Comparison of ENCODE assay signal across 8 mouse cellular contexts in the genomic region with DNA sequence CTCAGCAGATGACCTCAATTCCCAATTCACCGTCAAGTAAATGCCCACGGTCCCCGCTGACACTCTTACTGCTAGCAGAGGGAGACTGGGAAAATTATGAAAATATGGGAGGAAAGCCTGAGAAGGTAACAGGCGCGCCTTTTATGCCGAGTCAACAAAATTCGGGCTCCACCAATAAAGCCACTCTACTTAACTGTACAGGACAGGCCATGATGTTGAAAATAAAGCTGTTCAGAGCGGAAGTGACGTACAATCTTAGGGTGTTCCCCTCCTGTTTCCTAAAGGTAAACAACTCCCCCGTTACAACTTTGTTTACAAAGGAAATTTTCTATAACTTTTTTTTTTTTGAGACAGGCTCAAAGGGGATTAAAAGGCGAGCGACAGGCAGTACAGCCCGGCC. TPM values are rescaled to one million over a fixed set of nuclear protein-coding genes. Genes with fewer than 3 reads are reported as not detected.
DNase-seq lines count a peak whose midpoint lies in the region; ATAC-seq and TF ChIP-seq lines count a peak whose summit lies in the region.

No protein-coding gene starts in this region.

- H3K9ac ChIP-seq in forebrain, embryonic 14.5 days (ENCODE audit: low read length), result peak overlapping the region; percentile 99
- H3K9ac ChIP-seq in intestine, embryonic 14.5 days (ENCODE audit: low read length), result peak overlapping the region; percentile 100
- peak overlapping the region; percentile 100 for H3K9ac ChIP-seq in liver, postnatal 0 days (replicated peaks)
- H3K9ac ChIP-seq in neural tube, embryonic 15.5 days (replicated peaks), result peak overlapping the region; percentile 100

- no peak for TF ChIP-seq CTCF in liver, postnatal 0 days (IDR thresholded peaks at IDR 0.05; ENCODE audit: low read depth)

- H3K9me3 ChIP-seq in forebrain, embryonic 14.5 days (replicated peaks; ENCODE audit: control insufficient read depth, low read length), result no peaks in the 10 kb centered on the region
- no peaks in the 10 kb centered on the region for H3K9me3 ChIP-seq in intestine, embryonic 14.5 days (ENCODE audit: control insufficient read depth, low read length)
- no peaks in the 10 kb centered on the region for H3K9me3 ChIP-seq in liver, postnatal 0 days (ENCODE audit: low read length)
- H3K9me3 ChIP-seq in neural tube, embryonic 15.5 days (replicated peaks), result no peaks in the 10 kb centered on the region

- DNase-seq in frontal cortex, postnatal 14 days (ENCODE audit: low spot score in 2 of 2), result no peak
- peak; percentile 87 for DNase-seq in forebrain, embryonic 14.5 days (ENCODE audit: low spot score)
- peak; percentile 75 for DNase-seq in intestine, embryonic 14.5 days (ENCODE audit: low spot score)
- DNase-seq in liver, postnatal 0 days, result peak; percentile 53
- no peak for DNase-seq in right cerebral cortex, adult 18-20 months

- H3K4me1 ChIP-seq in brown adipose tissue, adult 24 weeks (ENCODE audit: control insufficient read depth, insufficient read depth, insufficient read length, low read length), result peaks cover 5% of the 10 kb centered on the region
- peaks cover 12% of the 10 kb centered on the region for H3K4me1 ChIP-seq in forebrain, embryonic 14.5 days (ENCODE audit: control insufficient read depth, insufficient read depth, low read length)
- peaks cover 13% of the 10 kb centered on the region; the same call in 1 of the 2 replicates for H3K4me1 ChIP-seq in intestine, embryonic 14.5 days (replicated peaks; ENCODE audit: control insufficient read depth, insufficient read depth, low read length)
- peaks cover 8% of the 10 kb centered on the region for H3K4me1 ChIP-seq in liver, postnatal 0 days (ENCODE audit: insufficient read depth)
- peaks cover 36% of the 10 kb centered on the region for H3K4me1 ChIP-seq in neural tube, embryonic 15.5 days

- peaks cover 33% of the 10 kb centered on the region for H3K36me3 ChIP-seq in forebrain, embryonic 14.5 days (ENCODE audit: control insufficient read depth, insufficient read depth, low read length)
- peaks cover 34% of the 10 kb centered on the region for H3K36me3 ChIP-seq in intestine, embryonic 14.5 days (ENCODE audit: control insufficient read depth, insufficient read depth, low read length)
- H3K36me3 ChIP-seq in liver, postnatal 0 days (replicated peaks; ENCODE audit: insufficient read depth, low read length), result peaks cover 34% of the 10 kb centered on the region
- H3K36me3 ChIP-seq in neural tube, embryonic 15.5 days, result peaks cover 31% of the 10 kb centered on the region

- no peak for TF ChIP-seq EP300 in liver, postnatal 0 days (IDR thresholded peaks at IDR 0.05; ENCODE audit: low read depth)

- peak overlapping the region; percentile 82 for H3K4me3 ChIP-seq in brown adipose tissue, adult 24 weeks (ENCODE audit: insufficient read depth, low read depth, low read length)
- peak overlapping the region; percentile 100 for H3K4me3 ChIP-seq in forebrain, embryonic 14.5 days (ENCODE audit: low read depth, low read length)
- peak overlapping the region; percentile 85 for H3K4me3 ChIP-seq in intestine, embryonic 14.5 days (ENCODE audit: low read depth, low read length)
- H3K4me3 ChIP-seq in liver, postnatal 0 days (ENCODE audit: low read depth, low read length), result peak overlapping the region; percentile 93
- peak overlapping the region; percentile 96 for H3K4me3 ChIP-seq in neural tube, embryonic 15.5 days (replicated peaks)

- 11% methylated on average over 13 of the region's 13 CpGs for WGBS in forebrain, embryonic 14.5 days
- 7% methylated on average over 13 of the region's 13 CpGs for WGBS in intestine, embryonic 14.5 days
- WGBS in liver, postnatal 0 days (ENCODE audit: insufficient replicate concordance), result 2% methylated on average over 13 of the region's 13 CpGs
- 9% methylated on average over 13 of the region's 13 CpGs for WGBS in neural tube, embryonic 15.5 days

- ATAC-seq in frontal cortex, adult (ENCODE audit: low TSS enrichment), result peak; percentile 22; the same call in 1 of the 2 replicates
- ATAC-seq in forebrain, embryonic 14.5 days, result peak; percentile 55; the same call in 1 of the 2 replicates
- ATAC-seq in intestine, embryonic 14.5 days (replicated peaks; ENCODE audit: low FRiP score, low TSS enrichment, low read depth), result peak; percentile 42; the same call in 1 of the 2 replicates
- peak; percentile 79 for ATAC-seq in liver, postnatal 0 days
- ATAC-seq in neural tube, embryonic 15.5 days (ENCODE audit: low FRiP score), result peak; percentile 54; the same call in 1 of the 2 replicates

- H3K4me2 ChIP-seq in forebrain, embryonic 14.5 days (ENCODE audit: low read length), result peak overlapping the region; percentile 72
- peak overlapping the region; percentile 58 for H3K4me2 ChIP-seq in intestine, embryonic 14.5 days (ENCODE audit: low read length)
- H3K4me2 ChIP-seq in liver, postnatal 0 days (ENCODE audit: low read depth, low read length), result peak overlapping the region; percentile 80
- peak overlapping the region; percentile 72 for H3K4me2 ChIP-seq in neural tube, embryonic 15.5 days

- H3K27me3 ChIP-seq in forebrain, embryonic 14.5 days (replicated peaks; ENCODE audit: control insufficient read depth, insufficient read depth, low read length), result no peaks in the 10 kb centered on the region
- H3K27me3 ChIP-seq in intestine, embryonic 14.5 days (replicated peaks; ENCODE audit: control insufficient read depth, insufficient read depth, low read length), result no peaks in the 10 kb centered on the region
- no peaks in the 10 kb centered on the region for H3K27me3 ChIP-seq in liver, postnatal 0 days (ENCODE audit: insufficient read depth, low read length)
- H3K27me3 ChIP-seq in neural tube, embryonic 15.5 days (replicated peaks), result no peaks in the 10 kb centered on the region

- H3K27ac ChIP-seq in brown adipose tissue, adult 24 weeks (replicated peaks; ENCODE audit: low read depth, low read length), result peak overlapping the region; percentile 95
- peak overlapping the region; percentile 98; the same call in 1 of the 2 replicates for H3K27ac ChIP-seq in forebrain, embryonic 14.5 days (ENCODE audit: low read depth, low read length)
- peak overlapping the region; percentile 99 for H3K27ac ChIP-seq in intestine, embryonic 14.5 days (ENCODE audit: low read depth)
- H3K27ac ChIP-seq in liver, postnatal 0 days (ENCODE audit: low read depth), result peak overlapping the region; percentile 100
- peak overlapping the region; percentile 99 for H3K27ac ChIP-seq in neural tube, embryonic 15.5 days (replicated peaks)

RNA-seq across cellular contexts. Expression of a gene that starts 1.0 kb away (rescaled TPM):
- polyA plus RNA-seq in brown adipose tissue, adult 24 weeks (2012; ENCODE audit: insufficient read depth, insufficient read length, missing spikeins), result 51.3 and 74.0 TPM in 2 replicates
- 146 and 211 TPM in 2 replicates for polyA plus RNA-seq in forebrain, embryonic 14.5 days (2014; fragmentation: Nextera tagmentation; extraction: Ambion mirVana)
- polyA plus RNA-seq in intestine, embryonic 14.5 days (2014; fragmentation: Nextera tagmentation; extraction: Ambion mirVana), result 170 and 203 TPM in 2 replicates
- polyA plus RNA-seq in liver, postnatal 0 days (2015; fragmentation: Nextera tagmentation; extraction: Ambion mirVana), result 67.3 and 76.6 TPM in 2 replicates
- 157 TPM in 2 replicates for polyA plus RNA-seq in neural tube, embryonic 15.5 days (2015; fragmentation: Nextera tagmentation; extraction: Ambion mirVana)

RNA-seq across cellular contexts. Expression of a gene that starts 22.1 kb away (rescaled TPM):
- polyA plus RNA-seq in brown adipose tissue, adult 24 weeks (2012; ENCODE audit: insufficient read depth, insufficient read length, missing spikeins), result 15.8 and 24.4 TPM in 2 replicates
- polyA plus RNA-seq in forebrain, embryonic 14.5 days (2014; fragmentation: Nextera tagmentation; extraction: Ambion mirVana), result 67.6 and 74.1 TPM in 2 replicates
- 53.1 and 55.3 TPM in 2 replicates for polyA plus RNA-seq in intestine, embryonic 14.5 days (2014; fragmentation: Nextera tagmentation; extraction: Ambion mirVana)
- polyA plus RNA-seq in liver, postnatal 0 days (2015; fragmentation: Nextera tagmentation; extraction: Ambion mirVana), result 9.6 and 11.2 TPM in 2 replicates
- 47.2 and 48.4 TPM in 2 replicates for polyA plus RNA-seq in neural tube, embryonic 15.5 days (2015; fragmentation: Nextera tagmentation; extraction: Ambion mirVana)

RNA-seq across cellular contexts. Expression of a gene that starts 22.4 kb away (rescaled TPM):
- polyA plus RNA-seq in brown adipose tissue, adult 24 weeks (2012; ENCODE audit: insufficient read depth, insufficient read length, missing spikeins), result 28.6 and 41.0 TPM in 2 replicates
- polyA plus RNA-seq in forebrain, embryonic 14.5 days (2014; fragmentation: Nextera tagmentation; extraction: Ambion mirVana), result 55.9 and 59.9 TPM in 2 replicates
- polyA plus RNA-seq in intestine, embryonic 14.5 days (2014; fragmentation: Nextera tagmentation; extraction: Ambion mirVana), result 58.7 and 64.1 TPM in 2 replicates
- 15.5 and 17.4 TPM in 2 replicates for polyA plus RNA-seq in liver, postnatal 0 days (2015; fragmentation: Nextera tagmentation; extraction: Ambion mirVana)
- polyA plus RNA-seq in neural tube, embryonic 15.5 days (2015; fragmentation: Nextera tagmentation; extraction: Ambion mirVana), result 53.5 and 54.6 TPM in 2 replicates

RNA-seq across cellular contexts. Expression of a gene that starts 30.2 kb away (rescaled TPM):
- 91.7 and 147 TPM in 2 replicates for polyA plus RNA-seq in brown adipose tissue, adult 24 weeks (2012; ENCODE audit: insufficient read depth, insufficient read length, missing spikeins)
- polyA plus RNA-seq in forebrain, embryonic 14.5 days (2014; fragmentation: Nextera tagmentation; extraction: Ambion mirVana), result 443 and 469 TPM in 2 replicates
- 357 and 398 TPM in 2 replicates for polyA plus RNA-seq in intestine, embryonic 14.5 days (2014; fragmentation: Nextera tagmentation; extraction: Ambion mirVana)
- polyA plus RNA-seq in liver, postnatal 0 days (2015; fragmentation: Nextera tagmentation; extraction: Ambion mirVana), result 118 and 128 TPM in 2 replicates
- polyA plus RNA-seq in neural tube, embryonic 15.5 days (2015; fragmentation: Nextera tagmentation; extraction: Ambion mirVana), result 300 and 314 TPM in 2 replicates

Comparison
In these comparisons a context has a peak if more than half of its experiments do, and no peak if none do; other contexts are left out.
1. ATAC-seq: peak in every context shown above with its lines; median percentile 79 in liver, postnatal 0 days; 55 in forebrain, embryonic 14.5 days; 54 in neural tube, embryonic 15.5 days; 42 in intestine, embryonic 14.5 days; 22 in frontal cortex, adult.
2. DNase-seq: peak in forebrain, embryonic 14.5 days (single experiment), intestine, embryonic 14.5 days (single experiment) and liver, postnatal 0 days (single experiment); none in frontal cortex, postnatal 14 days (0 of 2) and right cerebral cortex, adult 18-20 months (single experiment).
3. Peak in every context shown above with its lines, with median percentiles within 50 percentile points of each other: H3K27ac ChIP-seq, H3K4me3 ChIP-seq, H3K4me2 ChIP-seq and H3K9ac ChIP-seq.